Mouse (Mus musculus) liver, embryonic 12.5 days (tissue): Measurements from ENCODE around the gene Inka2. TPM values are rescaled to one million over a fixed set of nuclear protein-coding genes. Genes with fewer than 3 reads are reported as not detected.

ENCODE experiments used
- ATAC-seq: fragments of 200-750 bp; cut with Nextera tagmentation; 2 replicates; pipeline ENCODE4 v1.8.0; 2017; ENCODE audit warnings: moderate number of reproducible peaks, mild to moderate bottlenecking, moderate library complexity
- H3K27ac ChIP-seq: fragments of 300-500 bp; sonication (generic); 2 replicates; pipeline ENCODE4 v1.5.1; 2016; ENCODE audit warnings: mild to moderate bottlenecking
- H3K27me3 ChIP-seq: fragments of 300-500 bp; sonication (generic); replicated peaks from 2 replicates; pipeline ENCODE4 v1.6.1; 2016; ENCODE audit warnings: mild to moderate bottlenecking, moderate library complexity
- H3K36me3 ChIP-seq: fragments of 300-500 bp; sonication (generic); 2 replicates; pipeline ENCODE4 v1.6.1; 2016; ENCODE audit warnings: mild to moderate bottlenecking, moderate library complexity
- H3K4me1 ChIP-seq: fragments of 300-500 bp; sonication (generic); 2 replicates; pipeline ENCODE4 v1.6.1; 2016
- H3K4me2 ChIP-seq: fragments of 300-500 bp; sonication (generic); 2 replicates; pipeline ENCODE4 v1.6.1; 2016; ENCODE audit warnings: mild to moderate bottlenecking, moderate library complexity
- H3K4me3 ChIP-seq: fragments of 300-500 bp; sonication (generic); 2 replicates; pipeline ENCODE4 v1.5.1; 2016; ENCODE audit warnings: mild to moderate bottlenecking, moderate library complexity
- H3K9ac ChIP-seq: fragments of 300-500 bp; sonication (generic); 2 replicates; pipeline ENCODE4 v1.6.1; 2016; ENCODE audit warnings: mild to moderate bottlenecking, moderate library complexity
- H3K9me3 ChIP-seq: fragments of 300-500 bp; sonication (generic); replicated peaks from 2 replicates; pipeline ENCODE4 v1.6.1; 2016; ENCODE audit warnings: mild to moderate bottlenecking, moderate library complexity
- WGBS: fragments of 180-500 bp; shearing (Covaris S2); methylation state at CpG from one replicate; pipeline ENCODE4 v1.1.7; 2016; ENCODE audit not compliant: insufficient replicate concordance; 5-methylcytosine and 5-hydroxymethylcytosine counted together
- polyA plus RNA-seq: library from polyadenylated mRNA; unstranded; fragments of >200 nt; fragmentation: Nextera tagmentation; extraction: Ambion mirVana; gene quantifications from 2 replicates; pipeline ENCODE4 v1.2.1, GENCODE M21; 2016

Gene Inka2
- polyA plus RNA-seq, 1 experiment from 2014 or later, result 0.37 TPM

GRCm38 (mm10) chr3:105768529-105768928 is 64.1 kb downstream of the Inka2 start:
- no peak overlapping the region for H3K9ac ChIP-seq
- 16% methylated on average over 6 of the region's 6 CpGs for WGBS
- peaks cover 4% of the 10 kb centered on the region for H3K36me3 ChIP-seq
- no peaks in the 10 kb centered on the region for H3K27me3 ChIP-seq
- peak overlapping the region; percentile 27 for H3K4me2 ChIP-seq
- H3K4me1 ChIP-seq, result peaks cover 48% of the 10 kb centered on the region
- peak overlapping the region; percentile 62 for H3K27ac ChIP-seq
- H3K9me3 ChIP-seq, result no peaks in the 10 kb centered on the region
- no peak overlapping the region for H3K4me3 ChIP-seq
- peak; percentile 83 for ATAC-seq

GRCm38 (mm10) chr3:105769380-105769779 is 65.0 kb downstream of the Inka2 start:
- Histone ChIP-seq H3K9ac (no peak overlapping the region), H3K27ac (no peak overlapping the region), H3K9me3 (no peaks in the 10 kb centered on the region), H3K4me2 (no peak overlapping the region), H3K4me3 (no peak overlapping the region), H3K27me3 (no peaks in the 10 kb centered on the region), H3K4me1 (peaks cover 39% of the 10 kb centered on the region), H3K36me3 (peaks cover 4% of the 10 kb centered on the region)
- no peak for ATAC-seq
- 51% methylated on average over 2 of the region's 2 CpGs for WGBS

Other genes with a start within 250 kb of the Inka2 start
- gene Ddx20, start 17.0 kb upstream of the Inka2 start, polyA plus RNA-seq, result 31.6 and 34.4 TPM in 2 replicates
- gene Rap1a, start 96.7 kb downstream of the Inka2 start, polyA plus RNA-seq, result 114 and 122 TPM in 2 replicates
- gene Adora3, start 166.3 kb downstream of the Inka2 start, polyA plus RNA-seq, result 0.17 and 0.39 TPM in 2 replicates
- 0.30 TPM in 1 of 2 replicates, not detected in the other for gene Tmigd3, start 166.3 kb downstream of the Inka2 start, polyA plus RNA-seq
- gene I830077J02Rik, start 228.1 kb downstream of the Inka2 start, polyA plus RNA-seq, result 4.0 and 4.4 TPM in 2 replicates